Mouse (Mus musculus): Measurements from ENCODE around the gene Cx3cr1.

GRCm38 (mm10) chr9:120009226-120009841 lies 60.3 kb downstream of the Cx3cr1 start:
- TF ChIP-seq CTCF (conservative IDR thresholded peaks at IDR 0.05; ENCODE audit: low read length) (no peak), NANOG (IDR thresholded peaks at IDR 0.05; ENCODE audit: borderline replicate concordance, low read length) (peak; percentile 42; the same call in 1 of the 2 replicates), POU5F1 (IDR thresholded peaks at IDR 0.05; ENCODE audit: borderline replicate concordance, low read length) (no peak)
